Mouse (Mus musculus): ENCODE results near the gene Dnm3. TPM values are rescaled to one million over a fixed set of nuclear protein-coding genes. Genes with fewer than 3 reads are reported as not detected.
A peak's percentile ranks its signal among the peaks of the same experiment; 100 is the strongest.

Gene Dnm3
- total RNA-seq, 2 experiments from 2014 or later = 6.3 to 11.0 TPM

DNA sequence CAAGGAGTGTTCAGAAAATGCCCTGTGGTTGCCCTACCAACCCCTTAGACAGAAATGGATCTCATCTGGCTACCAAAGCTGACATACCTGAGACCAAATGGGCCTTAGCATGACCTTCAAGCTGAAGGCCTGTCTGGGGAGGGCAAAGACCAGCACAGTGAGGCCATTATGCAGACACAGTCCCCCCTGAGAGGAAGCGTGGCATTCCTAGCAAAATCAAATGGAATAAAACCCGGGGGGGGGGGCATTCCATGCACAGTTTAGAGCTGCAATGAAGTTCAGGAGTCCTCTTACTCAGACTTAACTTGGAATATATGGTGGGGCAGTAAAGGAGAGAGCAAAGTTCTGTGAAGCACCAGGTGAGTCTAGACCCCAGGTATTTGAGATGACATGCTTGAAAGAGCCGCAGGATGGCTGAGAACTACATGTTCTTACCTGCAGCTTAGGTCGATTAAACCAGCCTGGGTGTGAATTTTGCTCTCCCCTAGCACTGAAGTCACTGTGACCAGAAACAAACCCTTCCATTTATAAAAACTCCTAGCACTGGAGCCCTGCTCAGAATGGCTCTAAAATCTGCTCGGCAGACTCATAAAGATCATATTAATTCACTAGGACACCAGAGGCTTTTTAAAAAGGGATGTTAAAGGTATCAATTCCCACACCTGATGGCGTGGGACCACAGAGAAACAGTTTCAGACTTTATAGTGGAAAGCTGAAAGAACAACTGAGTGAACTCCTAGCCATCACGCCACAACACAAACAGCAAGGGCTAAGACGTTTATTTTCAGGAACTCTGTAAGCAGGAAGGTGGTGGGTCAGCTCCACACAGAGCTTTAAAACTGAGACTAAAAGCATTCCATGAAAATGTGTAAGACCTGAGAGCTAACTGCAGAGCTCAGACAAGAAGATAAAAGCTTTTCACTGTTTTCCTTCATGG lies 350.7 kb downstream of the Dnm3 start:
- DNase-seq (ENCODE audit: low spot score in 2 of 2) = no peak

GRCm38 (mm10) chr1:162124396-162124795 lies 353.4 kb downstream of the Dnm3 start:
- DNase-seq (ENCODE audit: low spot score in 2 of 2) = no peak

DNA sequence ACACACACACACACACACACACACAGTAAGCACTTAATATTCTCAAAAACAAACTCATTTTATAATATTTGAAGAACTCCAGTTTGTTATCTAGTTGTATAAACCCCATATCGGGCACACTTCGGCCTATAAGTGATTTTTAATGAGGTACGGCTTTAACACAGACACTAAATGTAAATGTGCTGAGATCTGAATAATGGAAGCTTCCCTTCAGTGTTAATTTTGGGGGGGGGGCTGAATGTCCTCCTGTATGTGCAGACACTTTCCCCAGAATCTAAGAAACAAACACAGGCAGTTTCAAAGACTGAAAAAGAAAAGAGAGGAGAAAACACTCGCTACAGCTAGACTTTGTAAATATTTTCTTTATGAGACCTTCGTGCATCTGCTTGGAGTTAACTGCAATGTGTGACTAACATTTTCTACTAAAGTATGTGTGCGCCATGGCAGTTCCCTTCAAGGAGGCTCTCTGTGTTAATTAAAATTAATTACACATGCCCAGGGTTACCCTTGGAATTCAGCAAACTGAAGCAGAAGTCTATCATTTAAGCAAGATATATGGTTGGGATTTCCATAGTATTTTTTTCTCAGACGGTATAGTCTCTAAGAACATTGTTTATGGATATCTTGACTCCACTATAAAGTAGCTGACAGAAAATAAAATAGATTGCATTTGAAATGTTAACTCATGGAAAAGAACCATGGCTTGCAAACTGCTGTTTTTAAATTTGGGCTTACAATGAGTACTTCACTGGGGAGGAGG lies 356.2 kb downstream of the Dnm3 start:
- no peak for DNase-seq (ENCODE audit: low spot score in 2 of 2)

DNA sequence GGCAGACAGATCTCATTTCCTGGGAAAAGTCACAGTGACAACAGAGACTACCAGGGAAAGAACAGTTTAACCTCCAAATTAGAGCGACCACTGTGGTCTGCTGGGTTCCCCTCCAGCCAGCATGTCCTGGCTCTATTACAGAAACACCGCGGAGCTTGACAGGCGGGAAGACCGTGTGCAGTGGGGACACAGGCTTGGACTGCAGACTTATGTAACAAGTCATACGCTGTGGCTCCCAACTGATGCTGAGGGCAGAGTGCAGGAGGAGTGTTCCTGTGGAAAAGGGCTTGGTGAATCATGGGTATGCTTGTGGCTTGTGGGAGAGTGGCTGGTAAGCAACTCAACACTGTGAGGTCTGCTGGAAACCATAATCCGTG lies 368.4 kb downstream of the Dnm3 start:
- no peak for DNase-seq (ENCODE audit: low spot score in 2 of 2)

DNA sequence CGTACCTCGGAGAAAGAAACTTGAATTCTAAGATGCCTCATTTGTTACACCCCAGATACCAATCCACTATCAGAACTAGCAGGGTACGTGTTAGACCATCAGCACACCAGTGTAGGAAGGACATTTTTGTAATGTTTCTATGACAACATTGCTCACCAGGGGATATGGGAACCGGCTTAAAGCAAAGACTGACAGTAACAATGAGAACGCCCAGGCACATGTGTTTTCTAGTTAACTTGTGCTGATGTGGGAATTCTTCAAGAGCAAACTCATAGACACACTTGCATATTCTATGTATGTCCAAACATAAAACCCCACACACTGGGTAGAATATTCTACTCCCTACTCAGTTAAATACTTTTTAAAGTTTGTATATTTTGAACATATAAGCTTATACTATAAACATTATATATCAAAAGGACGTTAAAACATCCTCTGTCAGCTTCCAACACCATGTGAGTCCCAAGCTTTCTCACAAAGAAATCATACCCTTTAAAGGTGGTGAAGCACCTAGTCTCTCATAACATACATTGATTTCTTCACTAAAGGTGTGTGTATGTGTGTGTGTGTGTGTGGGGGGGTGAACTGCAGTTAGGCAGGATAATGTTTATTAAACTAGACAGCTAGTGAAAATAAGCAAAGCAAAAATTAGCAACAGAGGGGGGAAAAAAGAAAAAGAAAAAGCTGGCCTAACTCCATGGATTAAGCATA lies 369.0 kb downstream of the Dnm3 start:
- no peak for DNase-seq (ENCODE audit: low spot score in 2 of 2)

GRCm38 (mm10) chr1:162108181-162108671 lies 369.6 kb downstream of the Dnm3 start:
- peak in 1 of 2 experiments; percentile 11 for DNase-seq (ENCODE audit: low spot score in 2 of 2)

DNA sequence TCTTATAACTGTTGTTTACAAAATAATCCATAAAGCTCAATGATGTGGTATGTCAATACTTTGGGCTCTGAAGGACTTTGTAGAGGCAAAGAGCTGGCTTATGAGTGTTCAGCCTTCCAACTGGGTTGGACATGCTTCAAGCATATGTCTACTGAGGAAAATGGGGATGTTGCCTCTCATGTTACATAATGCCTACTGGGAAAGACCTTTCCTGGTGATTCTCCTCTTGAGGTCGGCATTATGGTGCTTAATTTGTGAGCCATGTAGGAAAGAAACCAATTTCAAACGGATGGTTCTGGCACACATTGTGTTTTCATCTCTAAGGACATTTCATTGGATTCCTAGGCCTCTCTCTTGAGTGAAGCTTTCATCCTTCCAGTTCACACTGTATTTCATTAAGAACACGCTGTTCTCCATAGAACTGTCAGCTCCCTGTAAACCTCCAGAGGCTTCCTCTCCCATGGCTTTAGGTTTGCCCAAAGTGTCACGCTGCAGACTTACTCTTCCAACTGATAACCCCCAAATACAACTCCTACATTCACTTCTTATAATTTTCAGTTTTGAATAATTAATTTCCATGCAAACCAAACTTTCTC lies 370.7 kb downstream of the Dnm3 start:
- DNase-seq (ENCODE audit: low spot score in 2 of 2) = no peak

- no peak for DNase-seq (ENCODE audit: low spot score in 2 of 2)
Observed at GRCm38 (mm10) chr1:162100961-162101830, 376.6 kb downstream of the Dnm3 start.

- no peak for DNase-seq (ENCODE audit: low spot score in 2 of 2)
Observed at GRCm38 (mm10) chr1:162100033-162100820, 377.6 kb downstream of the Dnm3 start.

DNA sequence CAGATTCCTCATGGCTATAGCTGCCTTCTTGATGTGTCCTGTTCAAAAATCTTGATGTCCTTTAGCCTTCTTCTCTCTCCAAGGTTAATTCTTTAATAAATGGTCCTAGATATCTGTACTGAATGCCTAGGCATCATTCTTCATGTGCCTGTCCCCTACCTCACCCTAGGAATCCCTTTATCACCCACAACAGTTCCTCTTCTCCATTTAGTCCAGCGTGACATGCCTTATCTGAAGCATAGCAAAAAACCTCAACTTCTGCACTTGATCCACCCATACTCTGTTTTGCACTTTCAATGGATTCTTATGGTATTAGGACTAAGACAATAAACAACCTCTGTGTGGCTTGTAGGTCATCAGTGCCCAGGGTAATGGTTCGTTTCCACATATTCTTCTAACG lies 378.6 kb downstream of the Dnm3 start:
- no peak for DNase-seq (ENCODE audit: low spot score in 2 of 2)

GRCm38 (mm10) chr1:162094523-162095272 lies 383.1 kb downstream of the Dnm3 start:
- DNase-seq (ENCODE audit: low spot score in 2 of 2) = no peak

- DNase-seq (ENCODE audit: low spot score in 2 of 2) = peak in 1 of 2 experiments; percentile 25
Observed at GRCm38 (mm10) chr1:162093806-162094522, 383.9 kb downstream of the Dnm3 start.

DNA sequence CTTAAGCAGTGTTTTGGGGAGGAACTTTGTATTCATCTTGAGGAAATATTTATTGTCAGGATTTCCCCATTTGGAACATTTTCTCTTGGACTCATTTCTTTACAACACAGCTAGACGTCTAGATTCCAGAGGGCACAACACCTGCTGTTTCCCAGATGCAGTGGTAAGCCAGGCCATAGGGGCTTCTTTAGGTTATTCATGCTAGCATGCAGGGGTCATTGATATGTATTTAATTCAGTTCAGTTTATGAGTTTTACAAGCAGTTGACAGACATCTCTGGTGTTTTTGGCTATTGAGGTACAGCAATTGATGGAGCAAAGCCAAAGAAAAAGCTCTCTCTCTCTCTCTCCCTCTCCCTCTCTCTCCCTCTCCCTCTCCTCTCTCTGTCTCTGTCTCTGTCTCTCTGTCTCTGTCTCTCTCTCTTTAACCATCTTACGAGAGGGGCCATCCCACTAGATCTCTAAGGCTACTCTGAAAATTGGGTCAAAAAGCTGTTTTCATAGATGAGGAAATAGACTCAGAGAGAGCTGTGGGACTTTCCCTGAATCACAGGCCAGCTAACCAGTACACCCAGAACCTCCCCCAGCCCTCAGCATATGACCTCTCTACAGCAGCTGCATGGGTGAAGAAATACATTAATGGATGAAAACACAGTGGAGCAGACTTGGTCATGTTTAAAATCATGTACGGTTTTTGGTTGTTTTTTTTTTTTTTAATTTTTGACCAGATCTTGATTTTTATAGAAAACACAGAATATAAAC lies 384.8 kb downstream of the Dnm3 start:
- DNase-seq (ENCODE audit: low spot score in 2 of 2) = peak in 1 of 2 experiments; percentile 18

DNA sequence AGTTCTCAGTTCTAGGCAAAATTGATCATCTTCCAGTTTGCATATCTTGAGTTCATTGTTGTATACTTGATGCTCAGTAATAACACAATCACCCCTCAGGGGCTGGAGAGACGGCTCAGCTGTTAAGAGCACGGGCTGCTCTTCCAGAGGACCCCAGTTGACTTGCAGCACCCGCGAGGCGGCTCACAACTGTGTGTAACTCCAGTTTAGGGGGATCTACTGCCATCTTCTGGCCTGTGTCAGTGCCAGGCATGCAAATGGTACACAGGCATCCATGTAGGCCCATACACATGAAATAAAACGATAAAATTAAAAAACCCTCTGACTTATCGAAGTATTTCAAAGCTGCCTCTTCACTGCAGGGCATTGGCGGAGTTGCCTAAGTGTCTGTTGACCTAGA lies 385.4 kb downstream of the Dnm3 start:
- no peak for DNase-seq (ENCODE audit: low spot score in 2 of 2)

DNA sequence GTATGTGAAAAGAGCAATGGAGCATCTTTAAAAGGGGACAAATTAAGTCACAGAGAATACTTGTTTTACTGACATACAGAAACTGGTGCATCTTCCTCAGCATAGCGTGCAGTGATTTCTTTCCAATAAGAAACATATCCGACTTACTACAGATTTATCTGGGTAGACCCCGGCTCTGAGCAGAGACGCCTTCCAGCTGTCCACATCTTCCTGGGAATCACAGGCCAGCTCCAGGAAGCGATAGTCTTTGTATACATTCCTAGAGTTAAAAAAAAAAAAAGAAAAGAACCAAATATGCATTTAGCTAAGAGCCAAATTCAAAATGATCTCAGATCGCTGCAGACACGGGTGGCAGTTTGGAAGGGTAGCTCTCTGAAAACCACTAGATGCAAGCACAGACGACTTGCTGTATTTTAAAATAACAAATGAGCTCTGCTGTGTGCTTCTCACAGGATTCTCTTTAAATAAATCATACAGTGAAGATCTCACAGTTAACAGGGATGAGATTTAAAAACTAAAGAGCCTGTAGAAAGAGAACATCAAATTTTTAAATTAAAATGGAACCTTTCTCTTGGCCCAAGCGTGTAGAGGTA lies 393.9 kb downstream of the Dnm3 start:
- no peak for DNase-seq (ENCODE audit: low spot score in 2 of 2)

GRCm38 (mm10) chr1:162083354-162083753 lies 394.5 kb downstream of the Dnm3 start:
- no peak for DNase-seq (ENCODE audit: low spot score in 2 of 2)

- no peak for DNase-seq (ENCODE audit: low spot score in 2 of 2)
Observed at GRCm38 (mm10) chr1:162082711-162083110, 395.1 kb downstream of the Dnm3 start.
